Mouse (Mus musculus): ENCODE measurements around the gene Stt3a. TPM values are rescaled to one million over a fixed set of nuclear protein-coding genes. Genes with fewer than 3 reads are reported as not detected.

Gene Stt3a
- polyA plus RNA-seq (2014; fragmentation: Illumina TruSeq; extraction: RNeasy Lipid Tissue Mini Kit (QIAGEN cat#74804); ENCODE audit: low read depth, low replicate concordance): 265 TPM

GRCm38 (mm10) chr9:36767203-36768143, at the start of gene Stt3a:
Stt3a (minus strand) TSS chr9:36767679.

GRCm38 (mm10) chr9:36796781-36797555, 29.5 kb upstream of the Stt3a start, which contains the start of gene Ei24:
Ei24 (minus strand) TSS chr9:36797393.

GRCm38 (mm10) chr9:36727034-36727755, 40.3 kb downstream of the Stt3a start, which contains the start of gene Chek1:
Chek1 (minus strand) TSS chr9:36727065.

DNA sequence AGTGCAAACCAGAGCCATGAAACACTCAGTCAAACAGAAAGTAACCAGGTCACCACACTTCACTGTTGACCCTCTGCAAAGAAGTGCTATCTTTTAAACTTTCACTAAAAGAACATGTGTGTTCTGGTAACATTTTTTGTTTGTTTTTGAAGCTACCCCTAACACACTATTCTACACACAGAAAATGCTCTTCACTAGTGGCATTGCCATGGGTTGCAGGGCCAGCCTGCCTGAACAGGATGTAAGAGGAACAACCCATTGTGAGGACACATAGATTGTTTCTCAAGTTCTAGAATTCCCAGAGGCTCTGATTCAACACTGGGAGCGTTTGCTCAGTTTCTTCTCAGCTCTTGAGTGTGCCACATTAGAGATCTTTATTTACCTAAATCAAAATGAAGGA, 74.6 kb downstream of the Stt3a start, which contains the start of gene Acrv1:
Gene Acrv1 (plus strand): TSS at position 301 of the 400 bp plus-strand sequence.

Other genes starting within 250 kb of the Stt3a start
- gene Gm5615, start 225.7 kb downstream of the Stt3a start, polyA plus RNA-seq (2014; fragmentation: Illumina TruSeq; extraction: RNeasy Lipid Tissue Mini Kit (QIAGEN cat#74804); ENCODE audit: low read depth, low replicate concordance): not detected
- gene Gm17689, start 185.0 kb downstream of the Stt3a start, polyA plus RNA-seq (2014; fragmentation: Illumina TruSeq; extraction: RNeasy Lipid Tissue Mini Kit (QIAGEN cat#74804); ENCODE audit: low read depth, low replicate concordance): not detected
- gene A630095E13Rik, start 124.3 kb downstream of the Stt3a start, polyA plus RNA-seq (2014; fragmentation: Illumina TruSeq; extraction: RNeasy Lipid Tissue Mini Kit (QIAGEN cat#74804); ENCODE audit: low read depth, low replicate concordance): not detected
- not detected for gene Acrv1, start 74.5 kb downstream of the Stt3a start, polyA plus RNA-seq (2014; fragmentation: Illumina TruSeq; extraction: RNeasy Lipid Tissue Mini Kit (QIAGEN cat#74804); ENCODE audit: low read depth, low replicate concordance)
- gene Chek1, start 40.6 kb downstream of the Stt3a start, polyA plus RNA-seq (2014; fragmentation: Illumina TruSeq; extraction: RNeasy Lipid Tissue Mini Kit (QIAGEN cat#74804); ENCODE audit: low read depth, low replicate concordance): 1.3 TPM
- 250 TPM for gene Ei24, start 29.7 kb upstream of the Stt3a start, polyA plus RNA-seq (2014; fragmentation: Illumina TruSeq; extraction: RNeasy Lipid Tissue Mini Kit (QIAGEN cat#74804); ENCODE audit: low read depth, low replicate concordance)
- gene Fez1, start 54.2 kb upstream of the Stt3a start, polyA plus RNA-seq (2014; fragmentation: Illumina TruSeq; extraction: RNeasy Lipid Tissue Mini Kit (QIAGEN cat#74804); ENCODE audit: low read depth, low replicate concordance): 0.36 TPM